Mouse (Mus musculus) cerebellum, postnatal 14 days (tissue): ENCODE measurements at regions not wholly inside any gene's neighbourhood (a gene's known extent, or its start where the extent isn't known, plus 50 kb on each side); places are given as distances from the start of the nearest gene placed in this dataset.
A peak's percentile ranks its signal among the peaks of the same experiment; 100 is the strongest.
"Not testable (repeated sequence)": the region's sequence is repeated elsewhere in the genome, so short reads cannot be mapped to it uniquely, and the experiment has no call there.

ENCODE experiments used
- DNase-seq, 2 experiments: peaks; one replicate each; pipeline ENCODE4 v3.0.0; 2021; ENCODE audit warnings: mixed read lengths in 2 of 2

- no peak for DNase-seq
Measured at GRCm38 (mm10) chr4:7392696-7393095, 846.1 kb downstream of the Car8 start.

- peak; percentile 25 to 71 for DNase-seq
Measured at GRCm38 (mm10) chr4:7391596-7391995, 847.2 kb downstream of the Car8 start.

GRCm38 (mm10) chr4:7385069-7385468 lies 853.8 kb downstream of the Car8 start:
- no peak for DNase-seq

- no peak for DNase-seq
Measured at GRCm38 (mm10) chr4:7379996-7380395, 858.8 kb downstream of the Car8 start.

GRCm38 (mm10) chr4:7364238-7365040 lies 874.4 kb downstream of the Car8 start:
- no peak for DNase-seq

- no peak for DNase-seq
Measured at GRCm38 (mm10) chr4:7363508-7363907, 875.3 kb downstream of the Car8 start.

- no peak for DNase-seq
Measured at GRCm38 (mm10) chr4:7356202-7356601, 882.6 kb downstream of the Car8 start.

GRCm38 (mm10) chr4:7347317-7347716 lies 891.5 kb downstream of the Car8 start:
- no peak for DNase-seq

- no peak for DNase-seq
Measured at GRCm38 (mm10) chr4:7341159-7341558, 897.7 kb downstream of the Car8 start.

GRCm38 (mm10) chr4:7314261-7314660 lies 924.6 kb downstream of the Car8 start:
- DNase-seq: no peak

- no peak for DNase-seq
Measured at GRCm38 (mm10) chr4:7313219-7313618, 925.6 kb downstream of the Car8 start.

- no peak for DNase-seq
Measured at GRCm38 (mm10) chr4:7312160-7312559, 926.7 kb downstream of the Car8 start.

GRCm38 (mm10) chr4:7269047-7269446 lies 969.8 kb downstream of the Car8 start:
- DNase-seq: peak in 1 of 2 experiments; percentile 9

GRCm38 (mm10) chr4:7256486-7256885 lies 982.4 kb downstream of the Car8 start:
- DNase-seq: no peak

- DNase-seq: no peak
Measured at GRCm38 (mm10) chr4:7253616-7254015, 985.2 kb downstream of the Car8 start.

GRCm38 (mm10) chr4:7251641-7252040 lies 987.2 kb downstream of the Car8 start:
- DNase-seq: no peak

GRCm38 (mm10) chr4:7247816-7248215 lies 991.0 kb downstream of the Car8 start:
- no peak for DNase-seq

- no peak for DNase-seq
Measured at GRCm38 (mm10) chr4:7247244-7247643, 991.6 kb downstream of the Car8 start.

- DNase-seq: no peak
Measured at GRCm38 (mm10) chr4:7246828-7247227, 992.0 kb downstream of the Car8 start.

- DNase-seq: no peak
Measured at GRCm38 (mm10) chr4:7245653-7246052, 993.2 kb downstream of the Car8 start.

- DNase-seq: no peak
Measured at GRCm38 (mm10) chr4:7237848-7238247, 1001.0 kb downstream of the Car8 start.

GRCm38 (mm10) chr4:7234537-7234936 lies 1004.3 kb downstream of the Car8 start:
- DNase-seq: not testable (repeated sequence)

- peak; percentile 24 to 40 for DNase-seq
Measured at GRCm38 (mm10) chr4:7228980-7229379, 1009.9 kb downstream of the Car8 start.

- DNase-seq: no peak
Measured at GRCm38 (mm10) chr4:7222922-7223321, 1015.9 kb downstream of the Car8 start.

- no peak for DNase-seq
Measured at GRCm38 (mm10) chr4:7220426-7220825, 1018.4 kb downstream of the Car8 start.
